Mouse (Mus musculus) thymus, adult 18-20 months (tissue): Measurements from ENCODE around the gene Omg.

Experiments
- DNase-seq, 2 experiments: peaks; one replicate each; pipeline ENCODE4 v3.0.0; 2022; ENCODE audit warnings: mixed read lengths in 2 of 2

The Omg gene

GRCm38 (mm10) chr11:79503845-79504244, at the start of gene Omg:
Gene Omg, minus strand, starts transcription at chr11:79504084.
- no peak for DNase-seq

GRCm38 (mm10) chr11:79552622-79553021, 48.7 kb upstream of the Omg start:
- no peak for DNase-seq

DNA sequence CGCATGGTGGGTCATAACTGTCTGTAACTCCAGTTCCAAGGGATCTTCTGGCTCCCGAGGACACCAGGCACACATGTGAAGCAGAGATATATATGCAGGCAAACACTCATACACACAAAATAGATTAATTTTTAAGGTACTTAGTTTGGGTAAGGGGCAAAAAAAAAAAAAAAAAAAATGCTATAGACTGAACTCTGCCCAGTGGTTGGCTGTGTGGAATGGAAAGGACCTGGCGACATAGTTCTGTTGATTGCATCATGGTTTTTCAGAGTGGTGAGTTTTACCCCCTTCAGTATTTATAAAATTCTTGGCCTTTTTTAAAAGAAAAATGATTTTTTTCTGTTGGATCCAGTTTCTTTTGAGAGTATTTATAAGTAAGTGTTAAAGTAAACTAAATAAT, 32.4 kb upstream of the Omg start:
- no peak for DNase-seq

DNA sequence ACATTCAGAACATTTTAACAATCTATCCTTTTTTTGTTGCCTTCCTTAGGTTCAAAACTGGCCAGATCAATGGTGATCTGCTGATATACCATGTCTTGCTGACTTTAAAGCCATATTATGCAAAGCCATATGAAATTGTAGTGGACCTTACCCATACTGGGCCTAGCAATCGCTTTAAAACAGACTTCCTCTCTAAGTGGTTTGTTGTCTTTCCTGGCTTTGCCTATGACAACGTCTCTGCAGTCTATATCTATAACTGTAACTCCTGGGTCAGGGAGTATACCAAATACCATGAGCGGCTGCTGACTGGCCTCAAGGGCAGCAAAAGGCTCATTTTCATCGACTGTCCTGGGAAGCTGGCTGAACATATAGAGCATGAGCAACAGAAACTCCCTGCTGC, 31.7 kb upstream of the Omg start:
- no peak for DNase-seq

DNA sequence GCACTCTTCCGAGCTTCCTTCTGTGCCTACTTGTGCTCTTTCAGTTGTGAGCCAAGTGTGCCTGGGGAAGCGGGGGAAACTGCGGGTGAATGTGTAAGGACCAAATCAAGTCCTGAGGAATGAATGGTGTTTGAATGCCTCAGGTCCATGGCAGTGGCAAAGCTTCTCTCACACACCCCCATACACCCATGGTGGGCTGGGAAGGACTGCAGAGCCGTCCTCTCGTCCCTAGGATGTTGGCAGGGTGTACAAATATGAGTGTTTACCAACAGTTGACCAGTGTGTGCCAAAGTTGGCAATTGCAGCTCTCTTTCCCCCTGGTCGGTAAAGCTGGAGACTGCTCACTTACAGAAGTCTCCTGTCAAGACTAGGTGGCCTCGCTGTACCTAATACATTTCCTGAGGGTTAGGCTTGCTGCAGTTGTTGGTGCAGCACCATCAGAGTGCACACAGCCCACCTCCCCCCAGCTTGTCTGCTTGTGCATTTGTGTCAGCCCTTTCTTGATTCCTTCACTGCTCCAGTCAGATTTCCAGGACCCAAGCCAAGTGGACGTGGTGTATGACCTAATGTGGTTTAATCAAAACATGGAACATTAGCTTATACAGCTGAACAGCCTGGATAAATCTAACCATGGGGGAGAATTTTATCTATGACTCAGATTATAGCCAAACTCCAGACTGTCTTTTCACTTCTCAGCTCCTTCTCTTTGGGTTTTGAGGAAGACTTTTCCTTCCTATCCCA, 30.2 kb upstream of the Omg start:
- no peak for DNase-seq

GRCm38 (mm10) chr11:79533311-79533710, 29.4 kb upstream of the Omg start:
- no peak for DNase-seq

DNA sequence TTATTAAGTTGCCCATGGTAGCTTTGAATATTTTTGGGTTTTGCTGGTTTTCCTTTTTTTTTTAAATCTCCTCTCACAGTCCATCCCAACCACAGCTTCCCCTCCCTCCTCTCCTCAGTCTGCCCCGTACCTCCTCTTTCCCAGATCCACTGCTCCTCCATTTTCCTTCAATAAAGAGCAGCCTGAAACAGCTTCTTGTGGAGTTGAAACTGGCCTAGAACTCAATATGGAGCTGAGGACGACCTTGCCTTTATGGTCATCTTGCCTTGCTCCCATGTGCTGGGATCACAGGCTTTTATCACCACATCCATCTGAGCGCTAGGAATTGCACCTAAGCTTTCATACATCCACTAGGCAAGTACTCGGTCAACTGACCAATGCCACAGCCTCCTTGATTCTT, 27.6 kb upstream of the Omg start:
- DNase-seq = no peak

DNA sequence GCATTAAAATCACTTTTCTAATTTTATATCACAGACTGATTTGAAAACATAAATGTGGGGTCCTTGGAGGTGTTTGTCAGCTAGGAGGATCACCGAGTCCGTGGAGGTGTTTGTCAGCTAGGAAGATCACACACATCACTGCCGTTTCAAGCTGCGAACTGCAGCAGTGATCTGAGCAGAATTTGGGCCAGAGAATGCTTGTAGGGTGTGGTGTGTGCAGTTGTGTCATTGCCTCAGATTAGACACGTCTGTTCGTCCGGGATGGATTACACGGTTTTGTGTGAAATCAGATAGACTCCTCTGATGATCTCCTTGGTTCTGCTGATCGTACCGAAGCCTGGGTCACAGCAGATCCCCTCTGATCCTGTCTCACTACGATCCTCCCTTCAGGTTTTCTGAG, 26.9 kb upstream of the Omg start:
- DNase-seq = no peak

GRCm38 (mm10) chr11:79530333-79530761, 26.5 kb upstream of the Omg start, which contains the start of the genes Evi2 and Evi2a:
Gene Evi2, minus strand, starts transcription at chr11:79530589.
Gene Evi2a, minus strand, starts transcription at chr11:79530609.
- peak in 1 of 2 experiments; percentile 40 for DNase-seq

GRCm38 (mm10) chr11:79529736-79530135, 25.9 kb upstream of the Omg start:
- no peak for DNase-seq

GRCm38 (mm10) chr11:79529226-79529625, 25.3 kb upstream of the Omg start:
- no peak for DNase-seq

DNA sequence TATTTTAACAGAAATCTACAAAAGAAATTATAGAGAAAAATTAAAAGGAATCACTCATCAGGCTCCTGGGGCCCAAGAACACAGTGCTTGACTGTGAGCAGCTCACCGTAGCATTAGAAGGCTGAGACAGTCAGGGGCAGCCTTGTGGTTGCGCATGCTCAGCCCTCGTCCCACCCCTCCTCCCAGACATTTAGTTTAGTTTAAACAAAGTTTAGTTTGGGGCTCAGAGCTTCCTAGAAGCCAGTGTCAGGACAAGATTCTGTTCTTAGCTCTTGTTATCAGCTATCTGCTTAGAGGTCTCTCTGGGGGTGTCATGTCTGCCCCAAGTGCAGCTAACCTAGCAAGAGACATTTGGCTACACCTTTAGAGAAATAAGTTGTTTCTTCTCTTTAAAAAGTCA, 24.7 kb upstream of the Omg start:
- no peak for DNase-seq

DNA sequence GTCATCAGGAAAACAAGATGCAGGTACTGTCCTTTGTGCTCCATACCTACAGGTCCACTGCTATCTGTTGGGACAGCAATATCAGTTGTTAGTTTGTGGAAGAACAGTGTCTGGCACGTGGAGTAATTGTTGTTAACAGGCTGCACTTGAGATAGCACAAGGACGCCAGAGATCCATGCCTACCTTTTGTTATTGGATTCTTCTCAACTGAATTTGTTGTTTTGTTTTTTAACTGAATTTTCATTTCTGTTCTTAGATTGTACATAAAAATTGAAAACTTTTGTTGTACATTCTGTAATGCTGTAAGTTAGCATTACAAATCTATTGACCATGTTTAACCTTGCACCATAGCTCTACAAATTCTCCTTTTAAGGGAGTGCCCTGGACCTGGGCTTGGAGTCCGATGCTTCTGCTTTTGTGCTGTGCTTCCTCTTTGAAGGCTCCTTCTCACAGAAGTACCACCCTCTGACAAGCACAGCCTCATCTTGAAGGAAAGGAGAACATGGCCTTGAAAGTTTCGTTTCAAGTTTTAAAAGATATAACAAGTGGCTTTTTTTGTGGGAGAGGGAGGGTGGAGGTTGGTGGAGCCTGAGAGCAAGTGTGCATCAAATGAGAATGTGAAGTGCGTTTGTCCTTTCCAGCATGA, 24.0 kb upstream of the Omg start:
- peak in 1 of 2 experiments; percentile 19 for DNase-seq

- peak in 1 of 2 experiments; percentile 20 for DNase-seq
Observed at GRCm38 (mm10) chr11:79527015-79527738, 23.3 kb upstream of the Omg start.

GRCm38 (mm10) chr11:79526549-79526948, 22.7 kb upstream of the Omg start:
- DNase-seq = no peak

- no peak for DNase-seq
Observed at GRCm38 (mm10) chr11:79524310-79524575, 20.4 kb upstream of the Omg start.

GRCm38 (mm10) chr11:79523560-79524309, 19.9 kb upstream of the Omg start, which contains the start of gene Evi2b:
Gene Evi2b, minus strand, starts transcription at chr11:79523762.
- DNase-seq = peak in 1 of 2 experiments; percentile 44

DNA sequence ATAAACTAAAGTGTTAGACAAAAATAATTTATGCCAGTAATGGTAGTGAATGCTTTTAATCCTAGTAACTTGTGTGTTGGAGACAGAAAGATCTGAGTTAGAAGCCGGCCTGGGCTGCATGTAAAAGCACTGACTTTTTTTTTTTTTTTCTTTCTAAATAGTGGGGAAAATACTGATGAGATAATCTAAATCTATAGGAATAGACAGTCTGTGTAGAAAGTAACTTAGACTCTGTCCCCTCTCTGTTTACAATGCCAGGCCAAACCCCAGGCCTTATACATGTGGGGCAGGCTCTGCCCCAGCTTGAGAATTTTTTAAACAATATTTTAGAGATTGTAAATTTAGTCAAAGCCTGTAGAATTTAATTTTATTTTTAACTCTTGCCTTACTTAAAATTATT, 19.1 kb upstream of the Omg start:
- DNase-seq = no peak

DNA sequence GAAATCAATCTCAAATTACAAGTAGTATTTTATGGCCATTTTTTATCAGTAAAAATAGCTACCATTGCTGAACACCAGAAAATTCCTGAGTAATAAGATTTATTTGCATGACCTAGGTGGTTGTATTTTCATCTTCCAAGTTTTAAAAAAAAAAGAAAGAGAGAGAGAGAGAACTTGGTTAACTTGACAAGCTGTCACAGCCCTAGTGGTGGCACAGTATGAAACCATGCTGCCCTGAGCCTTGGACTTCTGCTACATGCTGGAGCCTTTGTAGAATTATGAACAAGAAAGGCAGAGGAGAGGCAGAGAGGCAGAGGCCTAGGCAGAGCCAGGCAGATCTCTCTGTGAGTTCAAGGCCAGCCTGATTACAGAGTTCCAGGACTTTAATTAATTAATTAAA, 18.0 kb upstream of the Omg start:
- no peak for DNase-seq

DNA sequence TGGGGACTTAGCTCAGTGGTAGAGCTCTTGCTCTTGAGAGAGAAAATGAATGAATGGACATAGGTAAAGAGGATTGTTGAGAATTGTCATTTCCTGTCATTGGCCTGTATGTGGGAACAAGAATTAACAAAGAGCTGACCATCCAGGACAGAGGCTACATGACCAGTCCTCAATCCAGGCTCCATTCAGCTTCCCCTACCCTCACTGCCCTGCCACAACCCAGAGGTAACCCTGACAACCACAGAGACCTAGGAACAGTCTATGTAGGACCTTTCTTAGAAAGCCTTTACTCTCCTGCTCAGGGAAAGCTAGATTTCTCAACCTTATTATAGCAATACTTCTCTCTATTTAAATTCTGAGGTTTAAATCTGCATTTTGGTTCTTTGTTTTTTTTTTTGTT, 16.9 kb upstream of the Omg start:
- no peak for DNase-seq

DNA sequence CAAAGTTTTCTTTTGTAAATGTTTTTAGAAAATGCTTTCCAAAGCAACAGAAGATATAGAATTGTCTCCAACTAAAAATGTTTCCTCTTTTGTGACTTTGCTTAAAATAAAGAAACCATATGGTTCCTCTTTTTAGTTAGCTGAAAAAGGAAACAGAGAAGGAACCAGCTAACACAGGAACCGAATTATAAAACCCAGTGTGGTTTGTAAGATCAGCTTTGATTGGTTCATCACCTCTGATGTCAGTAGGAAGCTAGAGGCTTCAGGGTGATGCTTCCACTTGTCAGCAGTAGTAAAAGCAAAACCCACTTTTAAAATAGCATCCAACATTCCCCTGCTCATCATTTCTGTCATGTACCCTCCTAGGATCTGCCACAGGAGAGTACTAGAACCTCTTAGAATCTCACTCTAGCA, 16.0 kb upstream of the Omg start:
- DNase-seq = no peak

GRCm38 (mm10) chr11:79519299-79519698, 15.4 kb upstream of the Omg start:
- no peak for DNase-seq

DNA sequence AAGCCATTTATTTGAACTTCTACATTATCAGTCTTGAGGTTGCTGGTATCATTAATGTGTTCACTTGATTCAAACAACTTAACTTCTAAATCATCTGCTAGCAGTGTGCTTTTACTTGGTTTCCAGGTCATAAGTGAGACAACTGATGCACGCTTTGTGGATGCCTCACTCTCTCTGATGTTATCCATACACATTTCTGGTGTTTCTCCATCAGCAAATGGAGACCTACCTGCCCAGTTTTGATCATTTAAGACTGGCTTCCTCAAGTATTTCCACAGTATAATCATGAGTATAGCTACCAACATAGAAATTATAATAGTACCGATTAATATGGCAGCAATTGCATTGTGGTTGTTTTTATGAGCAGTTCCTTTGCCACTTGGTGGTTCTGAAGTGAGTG, 11.9 kb upstream of the Omg start:
- no peak for DNase-seq
